Mouse (Mus musculus) ES-Bruce4 (cell line): Measurements from ENCODE around the gene Faap24.

Source experiments
- CTCF ChIP-seq: IDR thresholded peaks from one replicate; pipeline ENCODE4 v1.8.1; 2011; ENCODE audit warnings: low read depth, low read length
- POLR2A ChIP-seq: IDR thresholded peaks from one replicate; pipeline ENCODE4 v1.8.1; 2011; ENCODE audit warnings: low read length; ENCODE audit not compliant: insufficient read depth

- TF ChIP-seq CTCF (no peak), POLR2A (no peak)
Observed at GRCm38 (mm10) chr7:35428146-35428545, 31.5 kb upstream of the Faap24 start.
